Mouse (Mus musculus) heart, adult 2 months (tissue): ENCODE measurements around the gene Gabbr2.

ENCODE experiments used
- CTCF ChIP-seq: fragments of 200-600 bp; IDR thresholded peaks from 2 replicates; pipeline ENCODE4 v1.8.1; 2022; ENCODE audit warnings: antibody characterized with exemption, mild to moderate bottlenecking, moderate library complexity
- POLR2A ChIP-seq: fragments of 200-500 bp; IDR thresholded peaks from 2 replicates; pipeline ENCODE4 v1.6.1; 2011; ENCODE audit warnings: mild to moderate bottlenecking, low read depth, low read length, control low read depth; ENCODE audit not compliant: insufficient read depth

DNA sequence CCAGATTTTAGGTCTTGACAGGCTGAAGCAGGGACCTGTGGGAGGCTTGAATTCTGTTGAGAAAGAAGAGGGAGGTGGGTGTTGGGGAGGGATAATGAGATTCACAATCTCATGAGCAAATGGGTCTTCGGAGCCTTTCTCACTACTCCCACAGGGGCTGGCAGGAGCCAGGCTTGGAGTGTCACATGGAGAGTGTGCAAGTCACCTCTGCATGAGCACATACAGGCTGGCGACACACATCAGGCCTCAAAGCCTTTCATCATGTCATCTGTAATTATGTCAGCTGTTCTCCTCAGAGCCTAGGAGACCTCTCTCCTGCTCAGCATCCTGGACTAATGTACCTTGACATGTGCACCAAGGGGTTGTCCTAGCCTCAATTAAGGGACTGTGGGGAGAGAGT lies 219.1 kb downstream of the Gabbr2 start:
- no peak for TF ChIP-seq POLR2A
- no peak for TF ChIP-seq CTCF
